8 mouse cellular contexts compared by ENCODE assay signal in genomic region chr11:3408131-3408996, GRCm38 (mm10). TPM values are rescaled to one million over a fixed set of nuclear protein-coding genes. Genes with fewer than 3 reads are reported as not detected.
DNase-seq lines count a peak whose midpoint lies in the region; ATAC-seq lines count a peak whose summit lies in the region.

No protein-coding gene starts in this region.

- peak; percentile 2 for DNase-seq in retina, embryonic 14.5 days (ENCODE audit: low spot score)
- DNase-seq in retina, postnatal 1 day: no peak
- DNase-seq in embryonic facial prominence, embryonic 14.5 days (ENCODE audit: low spot score): no peak
- peak; percentile 50 for DNase-seq in hindbrain, embryonic 11.5 days (ENCODE audit: low spot score)
- DNase-seq in liver, embryonic 11.5 days (ENCODE audit: low spot score): peak; percentile 44
- no peak for DNase-seq in urinary bladder, adult 18-20 months (ENCODE audit: low spot score in 2 of 2)
- no peak for DNase-seq in cerebellum, adult 11 months

- H3K4me3 ChIP-seq in embryonic facial prominence, embryonic 14.5 days (ENCODE audit: low read depth, low read length): peak overlapping the region; percentile 74
- peak overlapping the region; percentile 73 for H3K4me3 ChIP-seq in hindbrain, embryonic 11.5 days (ENCODE audit: low read depth, low read length)
- peak overlapping the region; percentile 83 for H3K4me3 ChIP-seq in liver, embryonic 11.5 days (ENCODE audit: low read depth, low read length)
- H3K4me3 ChIP-seq in neural tube, embryonic 12.5 days: peak overlapping the region; percentile 69

- H3K4me2 ChIP-seq in embryonic facial prominence, embryonic 14.5 days (ENCODE audit: low read depth, low read length): peak overlapping the region; percentile 77
- peak overlapping the region; percentile 74 for H3K4me2 ChIP-seq in hindbrain, embryonic 11.5 days (replicated peaks; ENCODE audit: low read depth, low read length)
- H3K4me2 ChIP-seq in liver, embryonic 11.5 days: peak overlapping the region; percentile 76
- peak overlapping the region; percentile 77 for H3K4me2 ChIP-seq in neural tube, embryonic 12.5 days (replicated peaks)

- ATAC-seq in embryonic facial prominence, embryonic 14.5 days (ENCODE audit: low read depth): no peak
- ATAC-seq in hindbrain, embryonic 11.5 days (ENCODE audit: low FRiP score): 0 out of 2 replicates have a peak, but pooled peaks have one; percentile 7
- no peak; the same call in 1 of the 2 replicates for ATAC-seq in liver, embryonic 11.5 days (replicated peaks; ENCODE audit: low FRiP score)
- ATAC-seq in neural tube, embryonic 12.5 days (ENCODE audit: low FRiP score, low read depth): no peak; the same call in none of the 2 replicates

- no peaks in the 10 kb centered on the region for H3K36me3 ChIP-seq in embryonic facial prominence, embryonic 14.5 days (ENCODE audit: control insufficient read depth, insufficient read depth, low read length)
- no peaks in the 10 kb centered on the region for H3K36me3 ChIP-seq in hindbrain, embryonic 11.5 days (ENCODE audit: control insufficient read depth, insufficient read depth, low read length)
- no peaks in the 10 kb centered on the region for H3K36me3 ChIP-seq in liver, embryonic 11.5 days (ENCODE audit: control insufficient read depth, insufficient read depth, low read length)
- H3K36me3 ChIP-seq in neural tube, embryonic 12.5 days: no peaks in the 10 kb centered on the region

- peak overlapping the region; percentile 56; the same call in 1 of the 2 replicates for H3K27ac ChIP-seq in embryonic facial prominence, embryonic 14.5 days (replicated peaks; ENCODE audit: low read depth, low read length)
- H3K27ac ChIP-seq in hindbrain, embryonic 11.5 days (ENCODE audit: low read depth, low read length): no peak overlapping the region; the same call in 1 of the 2 replicates
- H3K27ac ChIP-seq in liver, embryonic 11.5 days (ENCODE audit: low read depth, low read length): peak overlapping the region; percentile 57
- H3K27ac ChIP-seq in neural tube, embryonic 12.5 days: peak overlapping the region; percentile 50; the same call in 1 of the 2 replicates

- H3K4me1 ChIP-seq in embryonic facial prominence, embryonic 14.5 days (ENCODE audit: control insufficient read depth, insufficient read depth, low read length): 0 out of 2 replicates have a peak, but pooled peaks cover 7% of the 10 kb centered on the region
- peaks cover 3% of the 10 kb centered on the region; the same call in 1 of the 2 replicates for H3K4me1 ChIP-seq in hindbrain, embryonic 11.5 days (replicated peaks; ENCODE audit: control insufficient read depth, insufficient read depth, low read length)
- H3K4me1 ChIP-seq in liver, embryonic 11.5 days (replicated peaks; ENCODE audit: control insufficient read depth, insufficient read depth, low read length): peaks cover 24% of the 10 kb centered on the region
- H3K4me1 ChIP-seq in neural tube, embryonic 12.5 days: peaks cover 10% of the 10 kb centered on the region; the same call in 1 of the 2 replicates

- H3K9ac ChIP-seq in embryonic facial prominence, embryonic 14.5 days (ENCODE audit: low read depth, low read length): peak overlapping the region; percentile 80
- H3K9ac ChIP-seq in hindbrain, embryonic 11.5 days (ENCODE audit: low read depth, low read length): peak overlapping the region; percentile 77
- H3K9ac ChIP-seq in liver, embryonic 11.5 days (ENCODE audit: low read depth, low read length): peak overlapping the region; percentile 81
- H3K9ac ChIP-seq in neural tube, embryonic 12.5 days: peak overlapping the region; percentile 77

- WGBS in embryonic facial prominence, embryonic 14.5 days: 4% methylated on average over 34 of the region's 34 CpGs
- WGBS in hindbrain, embryonic 11.5 days: 6% methylated on average over 34 of the region's 34 CpGs
- WGBS in liver, embryonic 11.5 days: 3% methylated on average over 34 of the region's 34 CpGs
- WGBS in neural tube, embryonic 12.5 days: 6% methylated on average over 34 of the region's 34 CpGs

- no peaks in the 10 kb centered on the region for H3K9me3 ChIP-seq in embryonic facial prominence, embryonic 14.5 days (ENCODE audit: control insufficient read depth, low read length)
- no peaks in the 10 kb centered on the region for H3K9me3 ChIP-seq in hindbrain, embryonic 11.5 days (ENCODE audit: control insufficient read depth, low read length)
- H3K9me3 ChIP-seq in liver, embryonic 11.5 days (ENCODE audit: control insufficient read depth, low read length): no peaks in the 10 kb centered on the region
- no peaks in the 10 kb centered on the region for H3K9me3 ChIP-seq in neural tube, embryonic 12.5 days

- no peaks in the 10 kb centered on the region for H3K27me3 ChIP-seq in embryonic facial prominence, embryonic 14.5 days (replicated peaks; ENCODE audit: control insufficient read depth, insufficient read depth, low read length)
- H3K27me3 ChIP-seq in hindbrain, embryonic 11.5 days (ENCODE audit: control insufficient read depth, insufficient read depth, low read length): no peaks in the 10 kb centered on the region; the same call in 1 of the 2 replicates
- no peaks in the 10 kb centered on the region for H3K27me3 ChIP-seq in liver, embryonic 11.5 days (replicated peaks; ENCODE audit: control insufficient read depth, insufficient read depth, low read length)
- H3K27me3 ChIP-seq in neural tube, embryonic 12.5 days (replicated peaks): no peaks in the 10 kb centered on the region

RNA-seq across cellular contexts. Expression of gene Limk2, which starts 0.6 kb away (rescaled TPM):
- polyA plus RNA-seq in embryonic facial prominence, embryonic 14.5 days (2014; fragmentation: Nextera tagmentation; extraction: Ambion mirVana): 63.8 and 74.8 TPM in 2 replicates
- 74.8 and 75.0 TPM in 2 replicates for polyA plus RNA-seq in hindbrain, embryonic 11.5 days (2014; fragmentation: Nextera tagmentation; extraction: Ambion mirVana)
- 37.4 and 37.7 TPM in 2 replicates for polyA plus RNA-seq in liver, embryonic 11.5 days (2014; fragmentation: Nextera tagmentation; extraction: Ambion mirVana)
- 117 and 121 TPM in 2 replicates for polyA plus RNA-seq in neural tube, embryonic 12.5 days (2016; fragmentation: Nextera tagmentation; extraction: Ambion mirVana)

RNA-seq across cellular contexts. Expression of gene Rnf185, which starts 43.8 kb away (rescaled TPM):
- 37.1 and 40.3 TPM in 2 replicates for polyA plus RNA-seq in embryonic facial prominence, embryonic 14.5 days (2014; fragmentation: Nextera tagmentation; extraction: Ambion mirVana)
- polyA plus RNA-seq in hindbrain, embryonic 11.5 days (2014; fragmentation: Nextera tagmentation; extraction: Ambion mirVana): 51.4 and 52.3 TPM in 2 replicates
- polyA plus RNA-seq in liver, embryonic 11.5 days (2014; fragmentation: Nextera tagmentation; extraction: Ambion mirVana): 20.6 and 22.2 TPM in 2 replicates
- polyA plus RNA-seq in neural tube, embryonic 12.5 days (2016; fragmentation: Nextera tagmentation; extraction: Ambion mirVana): 40.7 and 43.9 TPM in 2 replicates

Comparison
In these comparisons a context has a peak if more than half of its experiments do, and no peak if none do; other contexts are left out.
1. DNase-seq: peak in retina, embryonic 14.5 days (single experiment), hindbrain, embryonic 11.5 days (single experiment) and liver, embryonic 11.5 days (single experiment); none in retina, postnatal 1 day (single experiment), embryonic facial prominence, embryonic 14.5 days (single experiment), urinary bladder, adult 18-20 months (0 of 2) and cerebellum, adult 11 months (single experiment).
2. Peak in every context shown above with its lines, with median percentiles within 50 percentile points of each other: H3K4me2 ChIP-seq, H3K4me3 ChIP-seq and H3K9ac ChIP-seq.